Comparison of ENCODE assay signal across 19 mouse cellular contexts in genomic region chr7:101155284-101155683, GRCm38 (mm10).
DNase-seq lines count a peak whose midpoint lies in the region; ATAC-seq and TF ChIP-seq lines count a peak whose summit lies in the region.
"Had no signal": no experiment of that assay in that cellular context is flagged by ENCODE, and none has a peak within 500 bp of the region (broad histone marks: within the 10 kb centered on the region; RNA-seq: fewer than 3 reads in every experiment).

No protein-coding gene starts in this region.

- H3K4me3 ChIP-seq in kidney, embryonic 16.5 days (ENCODE audit: low read length): no peak overlapping the region
- H3K4me3 ChIP-seq in lung, postnatal 0 days (ENCODE audit: low read depth, low read length): no peak overlapping the region
- H3K4me3 ChIP-seq in bone marrow macrophage, adult 2 months (ENCODE audit: insufficient read depth, low read length): no peak overlapping the region
- no peak overlapping the region for H3K4me3 ChIP-seq in macrophage (ENCODE audit: inconsistent target)
- H3K4me3 ChIP-seq: embryonic facial prominence, embryonic 13.5 days; forebrain, embryonic 12.5 days; heart, embryonic 12.5 days had no signal

- no peak overlapping the region for H3K4me2 ChIP-seq in kidney, embryonic 16.5 days (replicated peaks; ENCODE audit: low read depth, low read length)
- H3K4me2 ChIP-seq in lung, postnatal 0 days (replicated peaks; ENCODE audit: low read depth, low read length): no peak overlapping the region
- H3K4me2 ChIP-seq: embryonic facial prominence, embryonic 13.5 days; forebrain, embryonic 12.5 days; heart, embryonic 12.5 days had no signal

- no peak overlapping the region for H3K9ac ChIP-seq in kidney, embryonic 16.5 days (replicated peaks; ENCODE audit: low read length)
- H3K9ac ChIP-seq in lung, postnatal 0 days (replicated peaks; ENCODE audit: low read depth): no peak overlapping the region
- H3K9ac ChIP-seq: embryonic facial prominence, embryonic 13.5 days; forebrain, embryonic 12.5 days; heart, embryonic 12.5 days had no signal

- H3K4me1 ChIP-seq in kidney, embryonic 16.5 days (ENCODE audit: insufficient read depth, low read length): no peaks in the 10 kb centered on the region
- H3K4me1 ChIP-seq in lung, postnatal 0 days (ENCODE audit: insufficient read depth, low read depth, low read length): no peaks in the 10 kb centered on the region
- peaks cover 10% of the 10 kb centered on the region for H3K4me1 ChIP-seq in bone marrow macrophage, adult 2 months (ENCODE audit: control insufficient read depth, insufficient read depth, low read length)
- H3K4me1 ChIP-seq: heart, embryonic 12.5 days had no signal

- no peaks in the 10 kb centered on the region for H3K36me3 ChIP-seq in kidney, embryonic 16.5 days (ENCODE audit: insufficient read depth, low read length)
- H3K36me3 ChIP-seq in lung, postnatal 0 days (ENCODE audit: insufficient read depth, low read length): no peaks in the 10 kb centered on the region
- no peaks in the 10 kb centered on the region for H3K36me3 ChIP-seq in macrophage (ENCODE audit: inconsistent target)
- H3K36me3 ChIP-seq: embryonic facial prominence, embryonic 13.5 days; forebrain, embryonic 12.5 days; heart, embryonic 12.5 days had no signal

- H3K9me3 ChIP-seq in kidney, embryonic 16.5 days (ENCODE audit: low read length): no peaks in the 10 kb centered on the region
- H3K9me3 ChIP-seq in lung, postnatal 0 days (ENCODE audit: low read length): no peaks in the 10 kb centered on the region
- H3K9me3 ChIP-seq: embryonic facial prominence, embryonic 13.5 days; forebrain, embryonic 12.5 days; heart, embryonic 12.5 days had no signal

- peak; percentile 33 for DNase-seq in kidney, postnatal 14 days
- DNase-seq in lung, postnatal 0 days (ENCODE audit: low spot score): peak; percentile 41
- no peak for DNase-seq in lung, adult 18-20 months
- DNase-seq: adrenal gland, postnatal 14 days; cerebellum, adult 18-20 months; cerebellum, adult 9-11 months; cerebellum, postnatal 36 days; gastrocnemius, postnatal 14 days; heart, postnatal 36 days had no signal

- no peak for TF ChIP-seq POLR2A in bone marrow macrophage, adult 2 months (IDR thresholded peaks at IDR 0.05; ENCODE audit: borderline replicate concordance, low read depth, low read length)

- H3K79me2 ChIP-seq in macrophage (ENCODE audit: inconsistent target): peaks cover 52% of the 10 kb centered on the region; the same call in 1 of the 2 replicates

- no peak for TF ChIP-seq CTCF in lung, postnatal 0 days (IDR thresholded peaks at IDR 0.05)
- TF ChIP-seq CTCF in bone marrow macrophage, adult 2 months (IDR thresholded peaks at IDR 0.05; ENCODE audit: low read depth, low read length): no peak

- ATAC-seq in kidney, embryonic 16.5 days (ENCODE audit: low FRiP score, low TSS enrichment): no peak
- ATAC-seq in lung, postnatal 0 days: no peak
- ATAC-seq: activated CD4-positive, CD25-positive, alpha-beta regulatory T cell, adult 4 months; forebrain, embryonic 16.5 days; Patski had no signal

- no peak for TF ChIP-seq EP300 in lung, postnatal 0 days (IDR thresholded peaks at IDR 0.05)

- H3K27ac ChIP-seq in kidney, embryonic 16.5 days (ENCODE audit: low read length): no peak overlapping the region
- H3K27ac ChIP-seq in lung, postnatal 0 days (ENCODE audit: low read length): no peak overlapping the region
- H3K27ac ChIP-seq in bone marrow macrophage, adult 2 months (ENCODE audit: insufficient read depth, low read depth, low read length): peak overlapping the region; percentile 44
- H3K27ac ChIP-seq in macrophage: peak overlapping the region; percentile 22; the same call in 1 of the 2 replicates
- H3K27ac ChIP-seq: embryonic facial prominence, embryonic 13.5 days; forebrain, embryonic 12.5 days had no signal

- H3K27me3 ChIP-seq in kidney, embryonic 16.5 days (ENCODE audit: insufficient read depth, low read length): no peaks in the 10 kb centered on the region
- no peaks in the 10 kb centered on the region for H3K27me3 ChIP-seq in lung, postnatal 0 days (replicated peaks; ENCODE audit: insufficient read depth, low read length)
- H3K27me3 ChIP-seq: CH12.LX; embryonic facial prominence, embryonic 13.5 days; forebrain, embryonic 12.5 days; heart, embryonic 12.5 days; Patski had no signal

- WGBS in kidney, embryonic 16.5 days: 86% methylated on average over 3 of the region's 3 CpGs
- 73% methylated on average over 3 of the region's 3 CpGs for WGBS in lung, postnatal 0 days
- 88% methylated on average over 3 of the region's 3 CpGs for WGBS in macrophage (ENCODE audit: missing documents)

Comparison
In these comparisons a context has a peak if more than half of its experiments do, and no peak if none do; other contexts are left out.
1. DNase-seq: peak in kidney, postnatal 14 days (single experiment) and lung, postnatal 0 days (single experiment); none in lung, adult 18-20 months (0 of 2).
2. H3K27ac ChIP-seq: peak in bone marrow macrophage, adult 2 months (single experiment) and macrophage (single experiment); none in kidney, embryonic 16.5 days (single experiment) and lung, postnatal 0 days (single experiment).